Mouse (Mus musculus) liver, embryonic 14.5 days (tissue): ENCODE data around the gene Tmbim1.
"Not testable (repeated sequence)": the region's sequence is repeated elsewhere in the genome, so short reads cannot be mapped to it uniquely, and the experiment has no call there.

Experiments used
- CTCF ChIP-seq: IDR thresholded peaks from 2 replicates; pipeline ENCODE4 v1.5.1; 2016; ENCODE audit warnings: antibody characterized with exemption, low read depth, control low read depth
- EP300 ChIP-seq: IDR thresholded peaks from 2 replicates; pipeline ENCODE4 v1.6.1; 2016; ENCODE audit warnings: antibody characterized with exemption, low read depth

DNA sequence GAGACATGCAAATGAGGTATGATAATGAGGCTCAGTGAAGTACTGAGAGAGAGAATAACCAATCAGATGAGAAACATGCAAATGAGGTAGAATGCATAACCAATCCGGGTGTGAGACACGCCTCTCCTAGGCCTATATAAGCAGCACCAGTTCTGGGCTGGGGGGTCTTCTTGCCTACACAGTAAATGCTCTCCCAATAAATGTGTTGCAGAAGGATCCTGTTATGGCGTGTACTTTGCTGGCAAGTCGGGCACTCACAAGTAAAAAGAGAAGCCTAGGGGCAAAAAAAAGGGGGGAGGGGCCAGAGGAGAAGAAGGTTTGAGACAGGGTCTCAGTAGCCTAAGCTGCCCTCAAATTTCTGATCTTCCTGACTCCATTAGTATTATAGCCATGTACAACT is 35.6 kb upstream of the Tmbim1 start:
- TF ChIP-seq EP300, CTCF: not testable (repeated sequence)
